Mouse (Mus musculus) liver, embryonic 14.5 days (tissue): Measurements from ENCODE around the gene Tmem255b. TPM values are rescaled to one million over a fixed set of nuclear protein-coding genes. Genes with fewer than 3 reads are reported as not detected.

ENCODE experiments used
- ATAC-seq: fragments of 200-750 bp; cut with Nextera tagmentation; 2 replicates; pipeline ENCODE4 v1.8.0; 2017; ENCODE audit warnings: moderate number of reproducible peaks, mild to moderate bottlenecking, moderate library complexity; ENCODE audit not compliant: insufficient read depth
- DNase-seq, 3 experiments: peaks; one replicate each; pipeline ENCODE4 v3.0.0-alpha.2; 2012 to 2013; ENCODE audit warnings: low read depth in 3 of 3, low spot score in 3 of 3
- H3K27ac ChIP-seq: fragments of 300-500 bp; sonication (generic); 2 replicates; pipeline ENCODE4 v1.5.1; 2014; ENCODE audit warnings: moderate library complexity, mild to moderate bottlenecking, control low read depth, inconsistent platforms
- H3K27me3 ChIP-seq: fragments of 300-500 bp; sonication (generic); 2 replicates; pipeline ENCODE4 v1.6.1; 2014; ENCODE audit warnings: mild to moderate bottlenecking, low read length, moderate library complexity; ENCODE audit not compliant: control insufficient read depth, insufficient read depth
- H3K36me3 ChIP-seq: fragments of 300-500 bp; sonication (generic); replicated peaks from 2 replicates; pipeline ENCODE4 v1.6.1; 2014; ENCODE audit warnings: low read depth; ENCODE audit not compliant: control insufficient read depth, insufficient read depth
- H3K4me1 ChIP-seq, 2 experiments: fragments of 200-500 bp in 1 of 2; fragments of 300-500 bp in 1 of 2; sonication (generic) in 1 of 2; replicated peaks; 2 replicates each; pipeline ENCODE4 v1.6.1; 2012 to 2014; ENCODE audit warnings: antibody characterized with exemption in 1 of 2, inconsistent platforms in 1 of 2, low read length in 1 of 2; ENCODE audit not compliant: control insufficient read depth in 2 of 2, insufficient read depth in 2 of 2
- H3K4me2 ChIP-seq: fragments of 300-500 bp; sonication (generic); 2 replicates; pipeline ENCODE4 v1.6.1; 2014; ENCODE audit warnings: low read depth, mild to moderate bottlenecking, control low read depth, moderate library complexity
- H3K4me3 ChIP-seq, 2 experiments: fragments of 200-500 bp in 1 of 2; fragments of 300-500 bp in 1 of 2; sonication (generic) in 1 of 2; 2 replicates each; pipeline ENCODE4 v1.5.1; 2012 to 2014; ENCODE audit warnings: low read depth in 2 of 2, low read length in 2 of 2, mild to moderate bottlenecking in 2 of 2, control low read depth in 1 of 2, inconsistent platforms in 1 of 2, moderate library complexity in 1 of 2; ENCODE audit not compliant: insufficient read depth in 1 of 2
- H3K9ac ChIP-seq: fragments of 300-500 bp; sonication (generic); replicated peaks from 2 replicates; pipeline ENCODE4 v1.6.1; 2014; ENCODE audit warnings: mild to moderate bottlenecking, control low read depth, moderate library complexity
- H3K9me3 ChIP-seq: fragments of 300-500 bp; sonication (generic); 2 replicates; pipeline ENCODE4 v1.6.1; 2016; ENCODE audit warnings: low read length, mixed read lengths; ENCODE audit not compliant: control insufficient read depth
- CTCF ChIP-seq: IDR thresholded peaks from 2 replicates; pipeline ENCODE4 v1.5.1; 2016; ENCODE audit warnings: antibody characterized with exemption, low read depth, control low read depth
- EP300 ChIP-seq: IDR thresholded peaks from 2 replicates; pipeline ENCODE4 v1.6.1; 2016; ENCODE audit warnings: antibody characterized with exemption, low read depth
- WGBS: fragments of 180-500 bp; shearing (Covaris S2); extraction: QIAGEN DNeasy Blood & Tissue Kit; methylation state at CpG from one replicate; pipeline ENCODE4 v1.1.7; 2014; ENCODE audit not compliant: insufficient replicate concordance; 5-methylcytosine and 5-hydroxymethylcytosine counted together
- polyA plus RNA-seq, 2 experiments: library from polyadenylated mRNA; depleted of rRNA in 1 of 2; stranded (reverse) in 1 of 2; unstranded in 1 of 2; fragments of >200 nt; fragmentation: Nextera tagmentation in 1 of 2; extraction: Ambion mirVana in 1 of 2; gene quantifications; 2 replicates each; pipeline versions ENCODE4 v1.2.1 to v1.2.3; 2012 to 2014

Gene Tmem255b
- polyA plus RNA-seq (2012; rRNA removed) (0.02 TPM in 1 of 2 replicates, not detected in the other), polyA plus RNA-seq (2014; fragmentation: Nextera tagmentation; extraction: Ambion mirVana) (0.14 TPM in 1 of 2 replicates, not detected in the other)

- Histone ChIP-seq H3K4me2 (no peak within 1 kb of the TSS), H3K4me3 (no peak within 1 kb of the TSS), H3K9ac (no peak within 1 kb of the TSS), H3K27ac (no peak within 1 kb of the TSS), H3K9me3 (no peaks in the 10 kb centered on the region), H3K4me1 (no peaks in the 10 kb centered on the region), H3K36me3 (no peaks in the 10 kb centered on the region), H3K27me3 (peaks cover 13% of the 10 kb centered on the region)
- TF ChIP-seq EP300, result no peak
- no peak for TF ChIP-seq CTCF
- 19% methylated on average over 10 of the region's 10 CpGs for WGBS
- ATAC-seq, result no peak
- no peak for DNase-seq
These were observed at the start of gene Tmem255b for GRCm38 (mm10) chr8:13434889-13435288. Tmem255b (plus strand) TSS chr8:13435189.

- Histone ChIP-seq H3K4me2 (no peak overlapping the region), H3K9ac (no peak overlapping the region), H3K27ac (no peak overlapping the region), H3K4me3 (no peak overlapping the region), H3K27me3 (no peaks in the 10 kb centered on the region), H3K9me3 (no peaks in the 10 kb centered on the region), H3K4me1 (peaks cover 0 to 2% of the 10 kb centered on the region in 2 experiments; a peak in 1 of 4 replicates), H3K36me3 (no peaks in the 10 kb centered on the region)
- no peak for DNase-seq
- no peak for ATAC-seq
- no peak for TF ChIP-seq EP300
- no peak for TF ChIP-seq CTCF
- 69% methylated on average over 13 of the region's 13 CpGs for WGBS
These were observed 48.6 kb upstream of the Tmem255b start for GRCm38 (mm10) chr8:13386366-13386765.

GRCm38 (mm10) chr8:13387728-13388127 is 47.3 kb upstream of the Tmem255b start:
- no peak overlapping the region for H3K27ac ChIP-seq

GRCm38 (mm10) chr8:13388744-13389143 is 46.2 kb upstream of the Tmem255b start:
- Histone ChIP-seq H3K4me3 (no peak overlapping the region), H3K36me3 (no peaks in the 10 kb centered on the region), H3K9ac (no peak overlapping the region), H3K9me3 (no peaks in the 10 kb centered on the region), H3K27ac (no peak overlapping the region), H3K4me1 (peaks cover 0 to 2% of the 10 kb centered on the region in 2 experiments; a peak in 1 of 4 replicates), H3K4me2 (no peak overlapping the region), H3K27me3 (no peaks in the 10 kb centered on the region)
- no peak for TF ChIP-seq CTCF
- no peak for TF ChIP-seq EP300
- WGBS, result 52% methylated on average over 2 of the region's 2 CpGs
- no peak for ATAC-seq
- DNase-seq, result no peak

More at GRCm38 (mm10) chr8:13387728-13388127, 47.3 kb upstream of the Tmem255b start:
- H3K9ac ChIP-seq, result no peak overlapping the region
- no peaks in the 10 kb centered on the region for H3K36me3 ChIP-seq
- DNase-seq (no peak), ATAC-seq (no peak)
- H3K4me2 ChIP-seq, result no peak overlapping the region
- no peaks in the 10 kb centered on the region for H3K27me3 ChIP-seq
- TF ChIP-seq CTCF, result no peak
- no peak for TF ChIP-seq EP300
- 40% methylated on average over 8 of the region's 8 CpGs for WGBS
- no peak overlapping the region for H3K4me3 ChIP-seq
- H3K4me1 ChIP-seq, result peaks cover 0 to 2% of the 10 kb centered on the region in 2 experiments; a peak in 1 of 4 replicates
- no peaks in the 10 kb centered on the region for H3K9me3 ChIP-seq

GRCm38 (mm10) chr8:13393869-13394268 is 41.1 kb upstream of the Tmem255b start:
- no peaks in the 10 kb centered on the region for H3K9me3 ChIP-seq
- H3K36me3 ChIP-seq, result no peaks in the 10 kb centered on the region
- DNase-seq, result no peak
- TF ChIP-seq EP300 (no peak), CTCF (no peak)
- no peak overlapping the region for H3K27ac ChIP-seq
- H3K4me1 ChIP-seq, result no peaks in the 10 kb centered on the region
- no peak overlapping the region for H3K4me2 ChIP-seq
- no peak overlapping the region for H3K4me3 ChIP-seq
- no peak for ATAC-seq
- H3K9ac ChIP-seq, result no peak overlapping the region
- 71% methylated on average over 7 of the region's 7 CpGs for WGBS
- H3K27me3 ChIP-seq, result no peaks in the 10 kb centered on the region
